Mouse (Mus musculus) hematopoietic stem cell, adult 5-6 weeks (primary cell): Measurements from ENCODE around the gene Cish. TPM values are rescaled to one million over a fixed set of nuclear protein-coding genes. Genes with fewer than 3 reads are reported as not detected.

Source experiments
- ATAC-seq, 2 experiments: fragments of 125-278 bp in 1 of 2; replicated peaks in 1 of 2; 2 replicates each; pipeline ENCODE4 v1.8.0; 2016 to 2017; ENCODE audit warnings: inconsistent platforms in 2 of 2, mild to moderate bottlenecking in 2 of 2, moderate number of reproducible peaks in 2 of 2, low read depth in 1 of 2, moderate TSS enrichment in 1 of 2; ENCODE audit not compliant: low FRiP score in 2 of 2, poor library complexity in 2 of 2, severe bottlenecking in 2 of 2, insufficient read depth in 1 of 2, low TSS enrichment in 1 of 2
- total RNA-seq: library from RNA; stranded (forward); fragments of 172-1452, 232-1000 nt; gene quantifications from 2 replicates; pipeline ENCODE4 v1.2.3, GENCODE M21; 2017

Cish gene
- total RNA-seq, 1 experiment from 2014 or later: 1.4 TPM

GRCm38 (mm10) chr9:107333686-107334085, 37.9 kb downstream of the Cish start:
- ATAC-seq: 0 out of 4 replicates have a peak, but pooled peaks have one; percentile 20 to 22

DNA sequence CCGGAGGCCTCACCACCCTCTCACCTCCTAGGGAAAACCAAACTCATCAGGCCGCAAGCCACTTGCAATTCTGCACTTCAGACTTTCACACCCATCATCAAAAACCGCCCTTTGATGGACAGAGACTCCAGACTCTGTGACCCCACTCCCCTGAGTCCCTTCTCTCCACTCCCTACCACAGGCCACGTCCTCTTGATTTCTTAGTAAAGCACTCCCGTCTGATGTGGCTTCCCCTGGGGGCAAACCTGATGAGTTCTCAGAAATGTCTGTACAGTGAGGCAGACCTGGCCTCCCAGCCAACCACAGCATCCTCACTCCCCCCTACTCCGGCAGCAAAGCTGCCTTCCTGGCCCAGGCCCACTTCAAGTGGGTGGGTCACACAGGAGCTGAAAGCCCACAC, 38.5 kb downstream of the Cish start:
- ATAC-seq: no peak

DNA sequence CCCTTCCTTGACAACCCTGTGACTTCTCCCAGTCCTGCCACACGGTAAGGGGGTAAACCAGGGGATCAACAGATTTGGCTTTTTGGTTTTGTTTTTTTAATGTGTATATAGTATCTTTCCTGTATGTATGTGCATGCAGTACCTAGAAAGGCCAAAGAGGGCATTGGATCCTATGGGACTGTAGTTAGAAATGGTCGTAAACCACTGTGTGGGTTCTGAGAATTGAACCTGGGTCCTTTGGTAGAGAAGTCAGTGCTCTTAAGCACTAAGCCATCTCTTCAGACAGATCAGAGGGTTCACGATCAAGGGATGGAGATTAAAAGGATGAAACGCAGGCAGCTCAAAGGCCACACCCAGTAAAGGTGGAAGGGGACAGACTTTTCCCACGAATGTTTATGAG, 39.2 kb downstream of the Cish start:
- ATAC-seq: no peak

GRCm38 (mm10) chr9:107335909-107336308, 40.1 kb downstream of the Cish start:
- ATAC-seq: peak in 1 of 2 experiments; percentile 43; a peak in 1 of 4 replicates

GRCm38 (mm10) chr9:107336386-107336785, 40.6 kb downstream of the Cish start:
- ATAC-seq: no peak

- peak; percentile 67 to 70 for ATAC-seq
Measured at GRCm38 (mm10) chr9:107338172-107338883, 42.5 kb downstream of the Cish start, which contains the start of gene Hemk1. TSS of gene Hemk1 (minus strand) at chr9:107338350.

- peak; percentile 80 for ATAC-seq
Measured at GRCm38 (mm10) chr9:107340267-107340859, 44.5 kb downstream of the Cish start, which contains the start of gene 6430571L13Rik. TSS of gene 6430571L13Rik (plus strand) at chr9:107340602.

DNA sequence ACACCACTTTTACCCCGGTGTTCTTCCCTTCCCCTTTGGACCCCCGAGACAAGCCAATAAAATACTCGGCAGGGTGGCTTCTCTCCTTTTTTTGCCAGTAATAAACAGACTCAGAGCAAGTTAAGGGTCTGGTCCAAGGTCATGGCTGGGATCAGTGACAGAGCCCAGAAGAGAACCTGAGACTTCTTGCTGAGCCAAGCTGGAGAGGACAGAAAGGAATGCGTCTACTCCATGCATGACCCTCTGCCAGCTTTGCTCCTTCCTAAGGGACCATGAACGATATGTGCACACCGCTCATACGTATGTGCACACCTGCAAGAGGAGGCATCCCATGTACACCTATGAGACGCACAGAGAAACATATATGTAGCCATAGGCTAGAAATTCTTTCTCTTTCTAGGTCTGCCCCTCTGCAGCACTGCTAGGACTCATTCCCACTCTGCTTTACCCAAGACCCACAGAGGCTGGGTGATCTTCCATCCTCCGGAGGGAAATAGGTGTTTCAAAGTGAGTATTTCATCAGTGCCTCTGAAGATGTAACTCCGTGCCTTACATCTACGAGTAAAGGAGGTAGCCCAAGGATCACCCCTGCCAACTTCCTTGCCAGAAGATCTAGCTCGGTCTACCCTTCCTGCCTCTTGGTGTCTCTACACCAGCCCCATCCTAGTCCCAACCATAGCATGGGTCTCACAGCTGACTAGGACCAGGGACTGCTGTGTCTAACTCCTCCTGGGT, 45.3 kb downstream of the Cish start:
- ATAC-seq: no peak

DNA sequence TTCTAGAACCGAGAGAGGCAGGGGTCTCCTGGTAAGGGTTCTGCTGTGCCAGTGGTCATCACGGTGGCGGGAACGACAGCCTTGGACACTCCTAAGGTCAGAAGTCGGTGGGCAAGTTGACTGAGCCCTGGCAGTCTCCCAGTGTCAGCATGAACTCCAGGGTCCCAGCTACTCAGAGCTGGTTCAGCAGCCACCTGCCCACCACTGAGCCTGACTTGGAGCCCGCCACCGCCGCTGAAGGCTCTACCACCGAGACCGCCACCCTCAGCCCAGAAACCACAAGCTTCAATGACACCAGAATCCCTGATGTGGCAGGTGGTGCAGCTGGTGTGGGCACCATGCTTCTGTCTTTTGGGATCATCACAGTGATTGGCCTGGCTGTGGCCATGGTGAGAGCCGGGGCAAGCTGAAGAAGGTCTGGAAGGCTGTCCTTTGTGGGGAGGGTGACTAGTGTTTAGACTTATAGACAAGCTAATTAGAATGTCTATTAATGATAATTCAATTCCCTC, 46.4 kb downstream of the Cish start:
- no peak for ATAC-seq

- ATAC-seq: no peak
Measured at GRCm38 (mm10) chr9:107343146-107343943, 47.5 kb downstream of the Cish start.

DNA sequence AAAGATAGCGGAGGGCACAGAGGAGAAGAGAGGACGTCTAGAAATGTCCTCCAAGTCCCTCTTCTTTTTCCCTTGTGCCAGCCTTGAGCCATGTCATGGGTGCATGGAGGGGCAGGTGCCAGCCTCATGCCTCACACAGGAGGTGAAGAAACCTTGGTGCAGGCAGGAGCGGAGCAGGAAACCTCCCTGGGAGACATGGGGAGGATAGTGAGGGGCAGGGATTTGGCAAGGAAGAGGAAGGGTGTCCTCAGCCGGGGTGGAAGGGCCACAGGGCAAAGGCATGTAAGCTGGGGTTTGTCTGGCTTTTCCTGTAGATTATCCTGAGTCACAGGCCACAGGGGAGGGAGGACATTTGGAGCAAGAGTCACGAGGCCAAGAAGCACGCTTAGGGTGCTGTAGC, 48.2 kb downstream of the Cish start:
- ATAC-seq: no peak

DNA sequence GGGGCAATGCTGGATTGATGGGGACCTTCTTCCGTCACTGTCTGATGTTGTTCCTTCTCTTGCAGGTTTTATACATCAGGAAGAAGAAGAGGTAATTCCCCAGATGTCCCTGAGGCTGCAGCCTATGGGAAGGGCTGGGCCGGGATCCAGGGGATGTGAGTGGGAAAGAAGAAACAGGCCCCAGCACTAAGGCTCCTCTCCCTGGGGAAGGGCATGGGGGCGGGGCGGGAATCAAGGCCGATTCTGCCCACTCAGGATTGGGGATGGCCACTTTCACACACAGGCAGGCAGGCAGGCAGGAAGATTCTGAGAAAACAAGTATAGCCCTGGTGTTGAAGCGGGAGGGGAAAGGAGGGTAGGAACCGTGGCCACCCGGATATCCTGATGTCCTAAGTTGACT, 50.3 kb downstream of the Cish start:
- no peak for ATAC-seq

DNA sequence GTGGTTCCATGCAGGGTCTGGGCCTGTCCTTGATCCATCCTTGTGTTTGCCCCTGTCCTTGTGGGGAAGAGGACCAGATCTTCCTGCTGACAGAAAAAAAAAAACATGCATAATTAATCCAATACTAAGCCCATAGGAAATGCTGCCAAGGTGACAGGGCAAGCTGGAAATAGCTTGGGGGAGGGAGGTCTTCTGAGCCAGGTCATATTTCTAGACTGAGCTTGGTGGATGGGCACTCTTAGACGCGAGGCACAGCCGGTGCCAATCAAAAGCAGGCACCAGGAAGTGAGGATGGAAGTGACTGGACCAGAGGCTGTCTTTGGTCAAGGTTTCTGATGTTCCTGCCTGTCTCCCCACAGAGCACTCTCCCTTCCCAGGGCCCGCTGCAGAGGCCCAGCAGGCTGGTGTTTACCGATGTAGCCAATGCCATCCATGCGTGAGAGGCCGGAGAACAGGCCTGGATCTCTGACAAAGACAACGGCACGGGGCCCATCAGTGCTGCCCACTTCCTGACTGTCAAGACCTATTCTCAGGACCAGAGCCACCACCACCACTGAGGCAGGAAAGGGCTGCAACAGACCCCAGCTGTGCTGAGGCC, 51.9 kb downstream of the Cish start:
- no peak for ATAC-seq

DNA sequence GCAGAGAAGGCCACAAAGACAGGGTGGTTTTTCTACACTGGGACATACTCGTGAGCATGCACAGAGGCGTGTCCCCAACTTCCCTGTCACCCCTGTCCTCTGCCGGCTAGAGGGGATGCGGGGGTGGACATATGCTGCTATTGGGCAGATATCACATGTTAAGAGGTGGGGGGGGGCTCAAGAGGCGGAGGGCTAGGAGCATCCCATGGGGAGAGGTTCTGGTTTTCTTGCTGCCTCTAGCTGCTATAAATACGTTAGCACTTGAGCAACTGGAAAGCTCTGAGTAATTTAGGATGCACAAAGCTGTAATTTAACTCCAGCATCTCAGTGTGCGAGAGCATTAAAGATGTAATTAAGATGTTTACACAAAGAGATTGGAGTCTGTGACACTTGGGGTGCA, 53.5 kb downstream of the Cish start:
- ATAC-seq: no peak
